Mouse (Mus musculus) cerebellum, adult 9-11 months (tissue): ENCODE measurements around the gene Snx30.

ENCODE experiments used
- DNase-seq: peaks from one replicate; pipeline ENCODE4 v3.0.0; 2022

Snx30 gene

GRCm38 (mm10) chr4:59876570-59876969, 70.9 kb downstream of the Snx30 start:
- no peak for DNase-seq

- no peak for DNase-seq
Observed at GRCm38 (mm10) chr4:59877025-59877424, 71.4 kb downstream of the Snx30 start.

GRCm38 (mm10) chr4:59878595-59878994, 73.0 kb downstream of the Snx30 start:
- DNase-seq, result no peak

GRCm38 (mm10) chr4:59879444-59879843, 73.8 kb downstream of the Snx30 start:
- no peak for DNase-seq

GRCm38 (mm10) chr4:59880725-59881124, 75.1 kb downstream of the Snx30 start:
- DNase-seq, result peak; percentile 62

- DNase-seq, result no peak
Observed at GRCm38 (mm10) chr4:59881210-59881609, 75.6 kb downstream of the Snx30 start.

GRCm38 (mm10) chr4:59884136-59884696, 78.6 kb downstream of the Snx30 start:
- DNase-seq, result no peak

- no peak for DNase-seq
Observed at GRCm38 (mm10) chr4:59886281-59886680, 80.6 kb downstream of the Snx30 start.

GRCm38 (mm10) chr4:59887011-59887410, 81.4 kb downstream of the Snx30 start:
- DNase-seq, result no peak

GRCm38 (mm10) chr4:59888014-59888413, 82.4 kb downstream of the Snx30 start:
- DNase-seq, result no peak

GRCm38 (mm10) chr4:59890086-59890600, 84.5 kb downstream of the Snx30 start:
- peak; percentile 92 for DNase-seq

GRCm38 (mm10) chr4:59891723-59892416, 86.2 kb downstream of the Snx30 start:
- no peak for DNase-seq

- DNase-seq, result no peak
Observed at GRCm38 (mm10) chr4:59892731-59893130, 87.1 kb downstream of the Snx30 start.

- no peak for DNase-seq
Observed at GRCm38 (mm10) chr4:59894415-59894814, 88.8 kb downstream of the Snx30 start.

GRCm38 (mm10) chr4:59894977-59895575, 89.4 kb downstream of the Snx30 start:
- no peak for DNase-seq

- DNase-seq, result no peak
Observed at GRCm38 (mm10) chr4:59896000-59896399, 90.4 kb downstream of the Snx30 start.

GRCm38 (mm10) chr4:59897814-59898520, 92.3 kb downstream of the Snx30 start:
- no peak for DNase-seq

GRCm38 (mm10) chr4:59898521-59898919, 92.9 kb downstream of the Snx30 start:
- no peak for DNase-seq

- DNase-seq, result no peak
Observed at GRCm38 (mm10) chr4:59901810-59902209, 96.2 kb downstream of the Snx30 start.

GRCm38 (mm10) chr4:59902547-59902946, 96.9 kb downstream of the Snx30 start:
- no peak for DNase-seq

GRCm38 (mm10) chr4:59907092-59907491, 101.5 kb downstream of the Snx30 start:
- DNase-seq, result no peak

- DNase-seq, result no peak
Observed at GRCm38 (mm10) chr4:59907657-59908230, 102.1 kb downstream of the Snx30 start.

- no peak for DNase-seq
Observed at GRCm38 (mm10) chr4:59908785-59909184, 103.1 kb downstream of the Snx30 start.
